Mouse (Mus musculus) lung, adult 2 months (tissue): Measurements from ENCODE around the gene Scd1. TPM values are rescaled to one million over a fixed set of nuclear protein-coding genes. Genes with fewer than 3 reads are reported as not detected.

ENCODE experiments used
- DNase-seq: peaks from one replicate; pipeline ENCODE4 v3.0.0; 2022
- H3K4me1 ChIP-seq: fragments of 200-500 bp; 2 replicates; pipeline ENCODE4 v1.6.1; 2011; ENCODE audit warnings: low read length; ENCODE audit not compliant: control insufficient read depth, insufficient read depth
- H3K4me3 ChIP-seq: fragments of 200-500 bp; replicated peaks from 2 replicates; pipeline ENCODE3; 2011; ENCODE audit warnings: low read depth, mild to moderate bottlenecking, control low read depth, low read length; ENCODE audit errors: extremely low read depth
- CTCF ChIP-seq: fragments of 200-500 bp; IDR thresholded peaks from 2 replicates; pipeline ENCODE4 v1.5.1; 2011; ENCODE audit warnings: mild to moderate bottlenecking, low read length, control low read depth; ENCODE audit not compliant: insufficient read depth
- POLR2A ChIP-seq: fragments of 200-500 bp; IDR thresholded peaks from 2 replicates; pipeline ENCODE4 v1.6.1; 2011; ENCODE audit warnings: low read depth, mild to moderate bottlenecking, control low read depth, low read length, borderline replicate concordance; ENCODE audit errors: extremely low read depth
- WGBS: fragments of 180-500 bp; shearing (Covaris S2); methylation state at CpG from one replicate; pipeline ENCODE4 v1.1.7; 2018; 5-methylcytosine and 5-hydroxymethylcytosine counted together
- polyA plus RNA-seq: library from polyadenylated mRNA; depleted of rRNA; stranded (reverse); fragments of >200 nt; gene quantifications from 2 replicates; pipeline ENCODE4 v1.2.3, GENCODE M21; 2012

The Scd1 gene
- polyA plus RNA-seq, 1 experiment: 3,425 TPM

GRCm38 (mm10) chr19:44419530-44419929, 11.9 kb upstream of the Scd1 start:
- TF ChIP-seq CTCF (no peak), POLR2A (no peak)
- H3K4me1 ChIP-seq: peaks cover 4% of the 10 kb centered on the region; the same call in 1 of the 2 replicates
- 51% methylated on average over 11 of the region's 11 CpGs for WGBS
- H3K4me3 ChIP-seq: no peak overlapping the region
- DNase-seq: no peak

DNA sequence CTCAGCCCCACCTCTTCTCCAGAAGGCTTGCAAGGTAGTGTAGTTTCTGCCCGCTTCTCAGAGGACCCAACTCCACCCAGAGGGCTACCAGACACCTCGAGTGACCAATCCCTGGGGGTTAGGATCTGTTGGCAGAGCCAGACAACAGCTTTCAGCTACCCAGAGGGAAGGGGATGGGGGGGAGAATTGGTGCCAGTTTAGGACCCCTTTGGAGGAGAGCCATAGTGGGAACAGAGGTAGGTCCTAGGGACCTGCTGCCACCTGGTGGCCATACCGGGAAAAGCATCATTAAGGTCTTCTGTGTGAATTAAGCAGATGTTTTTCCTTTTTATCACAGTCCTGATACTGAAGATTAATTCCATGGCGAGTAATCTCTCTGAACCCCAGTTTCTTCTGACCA, 11.3 kb upstream of the Scd1 start:
- no peak overlapping the region for H3K4me3 ChIP-seq
- TF ChIP-seq CTCF (peak; percentile 90), POLR2A (no peak)
- WGBS: 24% methylated on average over 4 of the region's 4 CpGs
- peak; percentile 79 for DNase-seq
- H3K4me1 ChIP-seq: peaks cover 4% of the 10 kb centered on the region; the same call in 1 of the 2 replicates

GRCm38 (mm10) chr19:44418544-44418943, 10.9 kb upstream of the Scd1 start:
- no peak overlapping the region for H3K4me3 ChIP-seq
- peaks cover 4% of the 10 kb centered on the region; the same call in 1 of the 2 replicates for H3K4me1 ChIP-seq
- WGBS: 68% methylated on average over 9 of the region's 9 CpGs
- no peak for DNase-seq
- TF ChIP-seq POLR2A: no peak
- TF ChIP-seq CTCF: no peak

- DNase-seq: no peak
- Histone ChIP-seq H3K4me3 (no peak overlapping the region), H3K4me1 (peaks cover 4% of the 10 kb centered on the region; the same call in 1 of the 2 replicates)
- no peak for TF ChIP-seq CTCF
- no peak for TF ChIP-seq POLR2A
- WGBS: 50% methylated on average over 5 of the region's 5 CpGs
Observed at GRCm38 (mm10) chr19:44418061-44418460, 10.4 kb upstream of the Scd1 start.

- TF ChIP-seq POLR2A (no peak), CTCF (no peak)
- no peak for DNase-seq
- WGBS: 53% methylated on average over 4 of the region's 4 CpGs
- Histone ChIP-seq H3K4me1 (peaks cover 4% of the 10 kb centered on the region; the same call in 1 of the 2 replicates), H3K4me3 (no peak overlapping the region)
Observed at GRCm38 (mm10) chr19:44417448-44417847, 9.8 kb upstream of the Scd1 start.

GRCm38 (mm10) chr19:44416240-44416639, 8.6 kb upstream of the Scd1 start:
- TF ChIP-seq POLR2A: no peak
- TF ChIP-seq CTCF: no peak
- 72% methylated on average over 5 of the region's 5 CpGs for WGBS
- Histone ChIP-seq H3K4me1 (no peaks in the 10 kb centered on the region; the same call in 1 of the 2 replicates), H3K4me3 (no peak overlapping the region)
- DNase-seq: no peak

DNA sequence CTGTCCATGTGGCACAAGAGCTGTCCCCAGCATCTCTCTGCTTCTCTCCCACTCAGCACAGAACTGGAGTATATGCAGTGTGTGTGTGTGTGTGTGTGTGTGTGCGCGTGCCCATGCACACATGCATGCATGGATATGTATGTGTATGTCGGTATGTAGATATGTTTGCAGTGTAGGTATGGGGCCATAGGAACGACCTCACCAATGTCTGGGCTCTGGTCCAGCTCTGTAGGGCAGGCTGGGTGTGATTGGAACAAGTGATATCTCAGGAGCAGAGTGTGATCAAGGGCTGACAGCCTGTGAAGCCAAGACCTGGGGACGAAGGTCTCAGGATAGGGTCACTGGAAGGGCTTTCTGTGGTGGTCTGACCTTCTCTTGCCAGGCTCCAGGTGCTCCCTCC, 7.8 kb upstream of the Scd1 start:
- no peaks in the 10 kb centered on the region; the same call in 1 of the 2 replicates for H3K4me1 ChIP-seq
- TF ChIP-seq POLR2A (no peak), CTCF (no peak)
- no peak for DNase-seq
- H3K4me3 ChIP-seq: no peak overlapping the region
- WGBS: 67% methylated on average over 5 of the region's 5 CpGs

- no peak for TF ChIP-seq CTCF
- TF ChIP-seq POLR2A: no peak
- no peak for DNase-seq
- 63% methylated on average over 20 of the region's 20 CpGs for WGBS
- Histone ChIP-seq H3K4me3 (no peak overlapping the region), H3K4me1 (no peaks in the 10 kb centered on the region)
Observed at GRCm38 (mm10) chr19:44410269-44410992, 2.8 kb upstream of the Scd1 start.

DNA sequence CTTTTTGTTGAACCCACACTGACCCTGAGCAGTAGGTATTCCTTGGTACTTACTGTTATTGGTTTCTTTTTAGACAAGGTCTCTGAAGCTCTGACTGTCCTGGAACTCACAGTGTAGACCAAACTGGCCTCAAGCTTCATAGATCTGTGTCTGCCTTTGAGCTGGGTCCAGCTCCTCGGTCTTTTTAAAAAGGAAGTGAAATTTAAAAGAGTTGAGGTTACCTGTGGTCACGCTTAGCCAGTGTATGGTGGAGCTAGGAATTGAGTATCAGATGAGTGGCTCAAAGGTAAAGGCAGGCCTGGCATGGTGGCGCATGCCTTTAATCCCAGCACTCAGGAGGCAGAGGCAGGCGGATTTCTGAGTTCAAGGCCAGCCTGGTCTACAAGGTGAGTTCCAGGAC, 916 bp upstream of the Scd1 start:
- no peak for DNase-seq
- H3K4me1 ChIP-seq: no peaks in the 10 kb centered on the region

DNA sequence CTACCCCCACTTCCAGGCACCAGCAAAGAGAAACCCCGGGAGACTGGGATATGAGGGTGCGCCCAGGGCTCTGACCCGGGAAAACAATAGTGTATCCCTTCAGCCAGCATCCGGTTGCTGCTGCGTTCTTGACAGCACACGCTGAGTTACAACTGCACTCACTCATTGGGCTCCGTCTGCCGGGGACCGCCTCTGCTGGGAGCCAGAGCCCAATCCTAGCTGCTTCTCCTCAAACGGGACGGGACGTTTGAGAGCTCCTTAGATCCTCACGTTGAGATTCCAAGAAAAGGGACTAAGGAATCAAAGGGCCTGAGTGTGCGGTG, 505 bp upstream of the Scd1 start:
- TF ChIP-seq POLR2A (peak; percentile 56; the same call in 1 of the 2 replicates), CTCF (no peak)
- 2% methylated on average over 14 of the region's 14 CpGs for WGBS
- peak; percentile 65 for DNase-seq
- H3K4me3 ChIP-seq: peak overlapping the region; percentile 58
- H3K4me1 ChIP-seq: no peaks in the 10 kb centered on the region

More for the DNA sequence above, 916 bp upstream of the Scd1 start:
- TF ChIP-seq POLR2A: no peak
- TF ChIP-seq CTCF: no peak
- H3K4me3 ChIP-seq: peak overlapping the region; percentile 44
- 67% methylated on average over 4 of the region's 4 CpGs for WGBS

DNA sequence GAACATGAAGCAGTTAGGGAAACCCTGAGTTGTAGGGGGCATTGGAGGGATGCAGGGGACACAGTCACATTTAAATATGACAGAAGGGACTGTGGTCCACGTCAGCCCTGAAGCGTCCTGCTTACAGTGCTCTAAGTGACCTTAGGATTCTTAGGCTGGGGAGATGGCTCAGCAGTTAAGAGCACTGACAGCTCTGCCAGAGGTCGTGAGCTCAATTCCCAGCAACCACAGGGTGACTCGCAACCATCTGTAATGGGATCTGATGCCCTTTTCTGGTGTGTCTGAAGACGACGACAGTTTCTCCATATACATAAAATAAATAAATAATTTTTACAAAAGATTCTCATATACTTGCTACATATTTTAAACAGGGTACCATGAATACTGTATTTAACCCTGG, 4.1 kb downstream of the Scd1 start:
- WGBS: 70% methylated on average over 6 of the region's 6 CpGs
- Histone ChIP-seq H3K4me3 (no peak overlapping the region), H3K4me1 (no peaks in the 10 kb centered on the region)
- DNase-seq: no peak
- no peak for TF ChIP-seq POLR2A
- no peak for TF ChIP-seq CTCF
